Mouse (Mus musculus) layer of hippocampus, adult 18-20 months (tissue): ENCODE data around the gene Rad23b. TPM values are rescaled to one million over a fixed set of nuclear protein-coding genes. Genes with fewer than 3 reads are reported as not detected.
"Not testable (repeated sequence)": the region's sequence is repeated elsewhere in the genome, so short reads cannot be mapped to it uniquely, and the experiment has no call there.

Source experiments
- DNase-seq, 2 experiments: peaks; one replicate each; pipeline ENCODE4 v3.0.0; 2022; ENCODE audit warnings: low spot score in 2 of 2
- long read RNA-seq: library from polyadenylated mRNA; stranded (forward); transcript quantifications from one replicate; pipeline ENCODE4 v2.0.0, GENCODE M21; 2021
- total RNA-seq, 2 experiments: library from RNA; stranded (reverse); gene quantifications; 2 replicates each; pipeline ENCODE4 v1.2.3; 2021

Gene Rad23b
- 100 to 1,000 TPM; 191 to 196 TPM for total RNA-seq
- long read RNA-seq, transcript Rad23b-201 (10 exons, 3,810 nt): major isoform, 48 of 55 reads
- long read RNA-seq, partial matches to known transcripts: 0 of 55 reads
- long read RNA-seq, other reads (novel, unspliced or antisense): 7 of 55 reads

GRCm38 (mm10) chr4:55349452-55350218 is at the start of gene Rad23b:
Gene Rad23b (plus strand): TSS chr4:55350043.
- peak; percentile 100 for DNase-seq

GRCm38 (mm10) chr4:55304121-55304520 is 45.7 kb upstream of the Rad23b start:
- DNase-seq: no peak

- no peak for DNase-seq
These were observed 43.2 kb upstream of the Rad23b start for GRCm38 (mm10) chr4:55306636-55307035.

GRCm38 (mm10) chr4:55316726-55317125 is 33.1 kb upstream of the Rad23b start:
- DNase-seq: peak in 1 of 2 experiments; percentile 15

GRCm38 (mm10) chr4:55318350-55318749 is 31.5 kb upstream of the Rad23b start:
- DNase-seq: not testable (repeated sequence)

DNA sequence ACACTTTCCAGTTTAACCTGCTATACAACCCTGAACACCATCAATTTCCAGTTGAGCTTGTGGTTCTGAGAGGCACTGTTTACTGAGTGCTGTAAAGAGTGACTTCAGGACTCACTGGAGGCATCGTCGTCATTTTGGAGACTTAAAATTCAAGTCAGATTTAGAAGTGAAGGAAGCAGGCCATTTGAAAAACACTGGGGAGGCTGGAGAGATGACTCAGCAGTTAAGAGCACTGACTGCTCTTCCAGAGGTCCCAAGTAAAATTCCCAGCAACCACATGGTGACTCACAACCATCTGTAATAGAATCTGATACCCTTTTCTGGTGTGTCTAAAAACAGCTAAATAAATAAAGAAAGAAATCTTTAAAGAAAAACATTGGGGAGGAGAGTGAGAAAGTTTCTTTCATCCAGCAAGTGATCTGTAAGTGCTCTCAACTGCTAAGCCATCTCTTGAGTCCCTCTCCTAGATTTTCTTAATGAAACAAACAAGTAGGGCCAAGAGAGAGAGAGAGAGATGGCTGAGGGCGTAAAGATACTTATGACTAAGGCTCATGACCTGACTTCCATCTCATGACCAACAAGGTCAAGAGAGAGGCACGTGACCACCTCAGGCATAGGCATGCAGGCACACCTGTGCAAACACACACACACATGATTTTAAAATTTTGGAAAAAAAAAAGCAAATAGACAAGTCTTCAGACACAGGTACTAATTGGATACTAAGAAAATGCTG is 23.9 kb upstream of the Rad23b start:
- peak in 1 of 2 experiments; percentile 25 for DNase-seq

DNA sequence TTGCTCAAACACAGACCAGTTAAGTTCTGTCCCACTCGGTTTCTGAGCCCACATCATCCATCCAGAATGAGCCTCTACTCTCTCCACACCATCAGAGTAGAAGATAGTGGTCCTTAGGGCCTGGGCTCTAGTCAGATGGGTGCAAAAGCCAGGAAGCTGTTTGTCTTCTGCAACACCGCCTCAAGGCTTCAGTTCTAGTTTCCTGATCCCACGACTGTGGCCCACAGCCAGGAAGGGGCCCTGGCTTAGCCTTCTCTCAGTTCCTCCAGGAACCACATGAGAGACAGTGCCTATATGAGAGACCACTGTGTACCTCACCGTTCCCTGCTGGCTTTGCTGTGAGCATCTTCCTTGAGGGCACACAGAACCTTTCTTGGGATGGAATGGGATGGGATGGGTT is 22.3 kb upstream of the Rad23b start:
- no peak for DNase-seq

DNA sequence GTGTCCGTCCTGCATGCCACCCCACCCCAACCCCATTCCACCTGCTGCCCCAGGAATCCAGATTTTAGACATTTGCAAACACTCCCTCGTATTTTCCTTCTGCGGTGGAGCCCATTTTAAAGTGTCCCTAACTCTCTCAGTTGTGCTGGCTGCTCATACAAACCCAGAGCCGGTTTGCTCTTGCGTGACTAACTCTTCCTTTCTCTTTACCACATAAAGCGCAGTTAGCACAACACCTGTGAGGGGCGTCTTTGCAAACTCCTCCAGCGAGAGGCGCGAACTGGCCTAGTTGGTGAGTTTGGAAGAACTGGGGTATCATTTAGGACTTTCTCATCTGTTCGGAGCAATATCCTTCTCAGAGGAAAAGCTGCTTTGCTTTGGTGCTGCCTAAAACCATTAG is 21.4 kb upstream of the Rad23b start:
- DNase-seq: no peak

DNA sequence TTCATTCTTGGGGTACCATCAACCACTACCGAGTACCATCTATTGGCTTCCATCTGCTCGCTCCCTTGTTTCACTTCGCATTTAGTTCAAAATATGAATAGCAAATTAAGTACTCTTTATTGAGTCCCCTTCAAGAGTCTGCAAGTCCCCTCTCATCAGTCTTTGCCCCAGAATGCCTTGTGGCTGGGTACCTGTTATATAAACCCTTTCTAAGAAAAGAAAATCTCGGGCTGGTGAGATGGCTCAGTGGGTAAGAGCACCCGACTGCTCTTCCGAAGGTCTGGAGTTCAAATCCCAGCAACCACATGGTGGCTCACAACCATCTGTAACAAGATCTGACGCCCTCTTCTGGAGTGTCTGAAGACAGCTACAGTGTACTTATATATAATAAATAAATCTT is 20.9 kb upstream of the Rad23b start:
- DNase-seq: not testable (repeated sequence)

GRCm38 (mm10) chr4:55329621-55330346 is 20.1 kb upstream of the Rad23b start:
- DNase-seq: no peak

DNA sequence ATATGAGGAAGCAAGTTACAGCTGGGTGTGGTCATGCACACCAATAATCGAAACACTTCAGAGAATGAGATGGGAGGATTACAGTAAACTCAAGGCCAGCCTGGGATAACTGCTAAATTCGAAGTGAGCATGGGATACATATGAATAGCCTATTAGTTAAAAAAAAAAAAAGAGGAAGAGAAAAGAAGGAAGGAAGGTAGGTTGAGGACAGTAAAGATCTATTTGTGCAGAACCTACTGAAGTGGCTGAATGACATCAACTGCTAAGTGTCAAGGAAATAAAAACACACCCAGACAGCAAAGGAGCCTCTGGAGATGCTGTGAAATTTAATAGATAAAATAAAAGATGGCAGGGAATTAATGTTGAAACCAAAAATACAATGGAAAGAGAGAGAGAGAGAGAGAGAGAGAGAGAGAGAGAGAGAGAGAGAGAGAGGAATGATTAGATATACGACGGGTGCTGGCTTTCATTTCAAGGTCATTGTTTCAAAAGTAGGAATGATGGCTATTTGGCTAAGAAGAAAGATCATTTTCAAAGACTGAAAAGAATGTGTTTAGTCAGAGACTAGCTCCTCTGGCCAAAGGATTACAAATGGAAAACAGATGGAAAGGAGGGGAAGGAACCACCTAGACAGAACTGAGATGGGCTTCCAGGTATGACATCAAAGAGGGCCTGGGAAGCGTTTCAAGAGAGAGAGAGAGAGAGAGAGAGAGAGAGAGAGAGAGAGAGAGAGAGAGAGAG is 14.6 kb upstream of the Rad23b start:
- no peak for DNase-seq

- no peak for DNase-seq
These were observed 10.9 kb upstream of the Rad23b start for GRCm38 (mm10) chr4:55338905-55339304.

- no peak for DNase-seq
These were observed 10.5 kb upstream of the Rad23b start for GRCm38 (mm10) chr4:55339388-55339787.

GRCm38 (mm10) chr4:55341797-55342196 is 8.0 kb upstream of the Rad23b start:
- no peak for DNase-seq

DNA sequence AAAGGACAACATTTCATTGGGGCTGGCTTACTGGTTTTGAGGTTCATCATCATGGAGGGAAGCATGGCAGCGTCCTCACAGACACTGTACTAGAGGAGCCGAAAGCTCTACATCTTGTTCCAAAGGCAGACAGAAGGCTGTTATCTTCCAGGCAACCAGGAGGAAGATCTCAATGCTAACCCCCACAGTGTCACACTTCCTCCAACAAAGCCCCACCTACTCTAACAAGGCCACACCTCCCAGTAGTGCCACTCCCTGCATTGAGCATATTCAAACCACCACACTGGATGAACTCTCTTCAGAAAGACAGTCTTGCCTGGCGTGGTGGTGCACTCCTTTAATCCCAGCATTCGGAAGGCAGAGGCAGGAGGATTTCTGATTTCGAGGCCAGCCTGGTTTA is 7.2 kb upstream of the Rad23b start:
- no peak for DNase-seq

DNA sequence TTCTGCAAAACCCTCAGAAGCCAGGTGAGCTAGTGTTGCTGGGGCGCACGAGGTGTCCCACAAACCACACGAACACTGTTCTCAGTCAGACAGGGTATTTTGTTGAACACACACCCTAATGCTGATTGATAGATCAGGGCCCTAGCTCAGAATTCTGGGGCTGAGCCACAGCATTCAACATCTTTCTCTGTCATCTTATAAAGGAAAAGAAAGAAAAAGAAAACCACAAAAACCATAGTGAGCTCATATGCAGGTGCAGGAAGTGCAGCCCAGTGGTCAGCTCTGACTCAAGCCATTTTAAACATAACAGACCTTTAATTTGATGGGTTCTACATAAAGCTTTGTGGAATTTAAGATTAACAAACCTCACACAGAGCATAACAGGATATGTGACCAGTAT is 6.6 kb upstream of the Rad23b start:
- no peak for DNase-seq

- no peak for DNase-seq
These were observed 938 bp upstream of the Rad23b start for GRCm38 (mm10) chr4:55348759-55349451.

GRCm38 (mm10) chr4:55350219-55350931 is 532 bp downstream of the Rad23b start:
- DNase-seq: peak; percentile 26 to 31

GRCm38 (mm10) chr4:55351037-55351436 is 1.2 kb downstream of the Rad23b start:
- no peak for DNase-seq

DNA sequence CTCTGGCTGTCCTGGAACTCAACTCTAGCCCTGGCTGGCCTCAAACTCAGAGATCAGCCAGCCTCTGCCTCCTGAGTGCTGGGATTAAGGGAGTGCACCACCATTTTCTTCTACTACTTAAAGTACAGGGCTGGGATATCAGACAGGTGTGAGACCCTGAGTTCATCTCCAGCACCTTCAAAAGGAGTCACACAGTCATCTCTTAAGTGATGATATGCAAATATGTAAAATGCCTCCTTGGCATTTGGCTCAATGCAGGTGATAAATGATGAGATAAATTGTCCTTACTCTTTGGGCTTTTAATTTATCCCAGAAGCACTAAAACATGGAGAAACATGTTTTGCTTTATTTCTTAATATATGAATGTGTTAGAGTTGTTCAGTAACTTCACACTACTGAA is 2.0 kb downstream of the Rad23b start:
- no peak for DNase-seq
